Mouse (Mus musculus): ENCODE results near the gene Timm10.

Timm10 gene

DNA sequence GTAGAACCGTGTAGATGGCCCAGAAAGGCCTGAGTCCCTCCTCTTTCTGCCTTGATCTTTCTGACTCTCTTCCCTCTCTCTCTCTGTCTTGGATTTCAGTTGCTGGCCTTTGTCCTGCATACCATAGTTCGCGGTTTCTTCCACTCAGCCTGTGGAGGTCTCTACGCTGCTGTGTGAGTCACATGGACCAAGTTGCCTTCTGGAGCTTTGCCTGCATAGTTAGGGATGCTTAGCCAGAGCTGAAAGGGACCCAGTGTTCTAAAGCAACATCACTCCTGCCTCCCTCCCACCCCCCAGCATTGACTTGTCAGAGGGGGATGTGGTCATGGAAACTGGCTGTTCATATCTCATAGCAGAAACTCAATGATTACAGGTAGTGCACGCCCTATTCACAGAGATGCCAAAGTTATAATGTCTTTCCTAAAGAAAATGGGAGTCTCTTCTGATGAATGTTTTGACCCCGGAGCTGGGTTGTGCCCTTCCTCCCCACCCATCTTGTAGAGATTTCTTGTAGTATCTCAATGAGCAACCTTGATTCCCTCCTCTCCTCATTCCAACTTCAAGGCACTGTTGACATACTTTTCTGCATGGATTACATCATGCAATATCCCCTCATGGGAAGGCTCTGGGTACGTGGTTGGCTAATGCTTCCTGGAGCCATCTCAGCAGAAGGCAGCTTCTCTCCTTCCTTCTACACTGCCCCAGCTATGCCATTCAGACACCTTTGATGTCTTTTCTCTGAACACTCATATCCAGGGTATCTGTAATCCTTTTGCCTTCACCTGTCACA lies 33.4 kb downstream of the Timm10 start:
- DNase-seq (ENCODE audit: low spot score in 2 of 2) = no peak

GRCm38 (mm10) chr2:84861430-84861829 lies 34.6 kb downstream of the Timm10 start:
- DNase-seq (ENCODE audit: low spot score in 2 of 2) = no peak

GRCm38 (mm10) chr2:84862231-84862630 lies 35.4 kb downstream of the Timm10 start:
- DNase-seq (ENCODE audit: low spot score in 2 of 2) = no peak

GRCm38 (mm10) chr2:84865616-84866571 lies 39.1 kb downstream of the Timm10 start:
- DNase-seq (ENCODE audit: low spot score in 2 of 2) = peak; percentile 59 to 72

GRCm38 (mm10) chr2:84868521-84868943 lies 41.7 kb downstream of the Timm10 start:
- peak; percentile 79 to 81 for DNase-seq (ENCODE audit: low spot score in 2 of 2)

DNA sequence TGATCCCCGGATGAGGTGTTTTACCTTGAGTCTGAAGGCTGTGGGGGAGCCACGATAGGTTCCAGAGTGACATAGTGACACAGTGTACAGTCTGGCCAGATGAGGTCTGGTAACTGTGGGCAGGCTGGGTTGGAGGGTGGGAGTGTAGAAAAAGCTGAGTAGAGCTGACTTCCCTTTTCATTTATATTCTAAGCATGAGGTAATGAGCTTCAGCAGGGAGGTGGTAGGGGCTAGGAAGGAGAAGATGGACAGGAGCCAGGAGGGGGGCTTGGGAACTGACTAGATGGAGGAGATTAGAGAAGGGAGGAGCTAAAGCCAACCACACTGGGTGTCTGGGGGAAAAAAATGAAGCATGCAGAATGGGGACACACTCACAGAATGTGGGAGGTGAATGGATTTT lies 42.2 kb downstream of the Timm10 start:
- DNase-seq (ENCODE audit: low spot score in 2 of 2) = peak in 1 of 2 experiments; percentile 45

- no peak for DNase-seq (ENCODE audit: low spot score in 2 of 2)
These were observed 43.9 kb downstream of the Timm10 start for GRCm38 (mm10) chr2:84870623-84871160.

- DNase-seq (ENCODE audit: low spot score in 2 of 2) = no peak
These were observed 45.4 kb downstream of the Timm10 start for GRCm38 (mm10) chr2:84872105-84872716.

- no peak for DNase-seq (ENCODE audit: low spot score in 2 of 2)
These were observed 49.0 kb downstream of the Timm10 start for GRCm38 (mm10) chr2:84875842-84876241.

All from right cerebral cortex, adult 2 months (tissue).